In genomic region chr7:131112486-131112885, GRCm38 (mm10) we compare ENCODE assay signal across 9 mouse cellular contexts. TPM values are rescaled to one million over a fixed set of nuclear protein-coding genes. Genes with fewer than 3 reads are reported as not detected.
DNase-seq lines count a peak whose midpoint lies in the region; ATAC-seq and TF ChIP-seq lines count a peak whose summit lies in the region.
"Had no signal": no experiment of that assay in that cellular context is flagged by ENCODE, and none has a peak within 500 bp of the region (broad histone marks: within the 10 kb centered on the region; RNA-seq: fewer than 3 reads in every experiment).

No protein-coding gene starts in this region.

- H3K4me2 ChIP-seq in embryonic facial prominence, embryonic 11.5 days (ENCODE audit: low read depth, low read length), result no peak overlapping the region

- no peak overlapping the region for H3K27ac ChIP-seq in embryonic facial prominence, embryonic 11.5 days (replicated peaks; ENCODE audit: low read depth, low read length)
- no peak overlapping the region for H3K27ac ChIP-seq in layer of hippocampus, adult 2 months

- peak; percentile 97 for TF ChIP-seq CTCF in layer of hippocampus, adult 2 months (conservative IDR thresholded peaks at IDR 0.05)

- H3K9me3 ChIP-seq in embryonic facial prominence, embryonic 11.5 days (replicated peaks; ENCODE audit: control insufficient read depth, low read length), result no peaks in the 10 kb centered on the region
- H3K9me3 ChIP-seq: megakaryocyte, embryonic 14.5 days had no signal

- H3K4me3 ChIP-seq in embryonic facial prominence, embryonic 11.5 days (ENCODE audit: low read depth, low read length), result no peak overlapping the region
- no peak overlapping the region for H3K4me3 ChIP-seq in layer of hippocampus, adult 2 months
- H3K4me3 ChIP-seq: megakaryocyte, embryonic 14.5 days had no signal

- intact Hi-C loops in gastrocnemius, postnatal 14 days (cut with DNase I; ENCODE audit: low total_unique reads), result no loop called here

- DNase-seq in gastrocnemius, postnatal 10 days, result peak; percentile 47
- no peak for DNase-seq in gastrocnemius, postnatal 14 days
- peak; percentile 41 to 48 for DNase-seq in B cell, adult 2 months
- peak; percentile 18 for DNase-seq in adrenal gland, postnatal 25 days
- peak; percentile 80 for DNase-seq in embryonic facial prominence, embryonic 11.5 days (ENCODE audit: low spot score)
- DNase-seq in layer of hippocampus, adult 2 months (ENCODE audit: low spot score in 2 of 2), result peak; percentile 64 to 88
- DNase-seq in lung, postnatal 14 days, result peak; percentile 77
- peak; percentile 78 for DNase-seq in testis, postnatal 10 days (ENCODE audit: low spot score)

- ATAC-seq in embryonic facial prominence, embryonic 11.5 days (replicated peaks; ENCODE audit: insufficient number of reproducible peaks, low FRiP score, low TSS enrichment, low read depth), result no peak

- H3K9ac ChIP-seq in embryonic facial prominence, embryonic 11.5 days (replicated peaks; ENCODE audit: low read length), result no peak overlapping the region

- H3K36me3 ChIP-seq in embryonic facial prominence, embryonic 11.5 days (replicated peaks; ENCODE audit: control insufficient read depth, insufficient read depth, low read depth, low read length), result no peaks in the 10 kb centered on the region

- WGBS in embryonic facial prominence, embryonic 11.5 days, result 22% methylated on average over 3 of the region's 3 CpGs

- no peaks in the 10 kb centered on the region for H3K4me1 ChIP-seq in embryonic facial prominence, embryonic 11.5 days (ENCODE audit: control insufficient read depth, insufficient read depth, low read length)
- H3K4me1 ChIP-seq: megakaryocyte, embryonic 14.5 days had no signal

- no peaks in the 10 kb centered on the region for H3K27me3 ChIP-seq in embryonic facial prominence, embryonic 11.5 days (ENCODE audit: control insufficient read depth, insufficient read depth, low read length)
- H3K27me3 ChIP-seq: megakaryocyte, embryonic 14.5 days had no signal

RNA-seq across cellular contexts. Expression of gene 4933402N03Rik, which starts 33.6 kb away (rescaled TPM):
- not detected for total RNA-seq in gastrocnemius, postnatal 10 days (2021)
- not detected for total RNA-seq in gastrocnemius, postnatal 14 days (2021)
- not detected in 2 replicates for total RNA-seq in adrenal gland, postnatal 25 days (2021)
- not detected in 2 replicates for polyA plus RNA-seq in embryonic facial prominence, embryonic 11.5 days (2014; fragmentation: Nextera tagmentation; extraction: Ambion mirVana)
- total RNA-seq in layer of hippocampus, adult 2 months (2021), result not detected
